Mouse (Mus musculus): ENCODE results near the gene Fcho1. TPM values are rescaled to one million over a fixed set of nuclear protein-coding genes. Genes with fewer than 3 reads are reported as not detected.

Fcho1 gene
- polyA plus RNA-seq, 1 experiment: 144 TPM

GRCm38 (mm10) chr8:71724389-71724788 is 1.1 kb downstream of the Fcho1 start:
- peak overlapping the region; percentile 54 for H3K4me3 ChIP-seq (replicated peaks; ENCODE audit: control insufficient read depth, low read depth, low read length)
- peaks cover 10% of the 10 kb centered on the region; the same call in 1 of the 2 replicates for H3K4me1 ChIP-seq (ENCODE audit: control insufficient read depth, insufficient read depth, low read length)
- peak overlapping the region; percentile 82 for H3K27ac ChIP-seq (ENCODE audit: control insufficient read depth, insufficient read depth, low read depth, low read length, poor library complexity)
- TF ChIP-seq POLR2A (IDR thresholded peaks at IDR 0.05; ENCODE audit: borderline replicate concordance, control insufficient read depth, low read depth, low read length) (no peak), CTCF (IDR thresholded peaks at IDR 0.05; ENCODE audit: control insufficient read depth, insufficient read depth, low read length) (no peak)
- WGBS: 33% methylated on average over 4 of the region's 4 CpGs

- no peak for TF ChIP-seq CTCF (IDR thresholded peaks at IDR 0.05; ENCODE audit: control insufficient read depth, insufficient read depth, low read length)
- TF ChIP-seq POLR2A (IDR thresholded peaks at IDR 0.05; ENCODE audit: borderline replicate concordance, control insufficient read depth, low read depth, low read length): peak; percentile 89; the same call in 1 of the 2 replicates
- WGBS: 2% methylated on average over 14 of the region's 14 CpGs
- peak overlapping the region; percentile 84 for H3K27ac ChIP-seq (ENCODE audit: control insufficient read depth, insufficient read depth, low read depth, low read length, poor library complexity)
- H3K4me1 ChIP-seq (ENCODE audit: control insufficient read depth, insufficient read depth, low read length): peaks cover 12% of the 10 kb centered on the region
- peak overlapping the region; percentile 76 for H3K4me3 ChIP-seq (replicated peaks; ENCODE audit: control insufficient read depth, low read depth, low read length)
Observed at GRCm38 (mm10) chr8:71723047-71723551, 2.4 kb downstream of the Fcho1 start.

GRCm38 (mm10) chr8:71719928-71720457 is 5.5 kb downstream of the Fcho1 start:
- TF ChIP-seq POLR2A (IDR thresholded peaks at IDR 0.05; ENCODE audit: borderline replicate concordance, control insufficient read depth, low read depth, low read length): no peak
- H3K4me1 ChIP-seq (ENCODE audit: control insufficient read depth, insufficient read depth, low read length): peaks cover 11% of the 10 kb centered on the region
- no peak overlapping the region for H3K4me3 ChIP-seq (replicated peaks; ENCODE audit: control insufficient read depth, low read depth, low read length)
- WGBS: 69% methylated on average over 7 of the region's 7 CpGs
- H3K27ac ChIP-seq (ENCODE audit: control insufficient read depth, insufficient read depth, low read depth, low read length, poor library complexity): peak overlapping the region; percentile 76

GRCm38 (mm10) chr8:71719218-71719617 is 6.3 kb downstream of the Fcho1 start:
- no peak overlapping the region for H3K4me3 ChIP-seq (replicated peaks; ENCODE audit: control insufficient read depth, low read depth, low read length)
- TF ChIP-seq CTCF (IDR thresholded peaks at IDR 0.05; ENCODE audit: control insufficient read depth, insufficient read depth, low read length): no peak
- peak; percentile 35; the same call in 1 of the 2 replicates for TF ChIP-seq POLR2A (IDR thresholded peaks at IDR 0.05; ENCODE audit: borderline replicate concordance, control insufficient read depth, low read depth, low read length)
- peaks cover 9% of the 10 kb centered on the region for H3K4me1 ChIP-seq (ENCODE audit: control insufficient read depth, insufficient read depth, low read length)
- WGBS: 57% methylated on average over 4 of the region's 4 CpGs
- peak overlapping the region; percentile 76 for H3K27ac ChIP-seq (ENCODE audit: control insufficient read depth, insufficient read depth, low read depth, low read length, poor library complexity)

- no peak for TF ChIP-seq POLR2A (IDR thresholded peaks at IDR 0.05; ENCODE audit: borderline replicate concordance, control insufficient read depth, low read depth, low read length)
- no peak for TF ChIP-seq CTCF (IDR thresholded peaks at IDR 0.05; ENCODE audit: control insufficient read depth, insufficient read depth, low read length)
- H3K4me1 ChIP-seq (ENCODE audit: control insufficient read depth, insufficient read depth, low read length): peaks cover 6% of the 10 kb centered on the region
- H3K4me3 ChIP-seq (replicated peaks; ENCODE audit: control insufficient read depth, low read depth, low read length): no peak overlapping the region
- H3K27ac ChIP-seq (ENCODE audit: control insufficient read depth, insufficient read depth, low read depth, low read length, poor library complexity): no peak overlapping the region
- 76% methylated on average over 3 of the region's 3 CpGs for WGBS
Observed at GRCm38 (mm10) chr8:71718252-71718651, 7.3 kb downstream of the Fcho1 start.

- 96% methylated on average over 12 of the region's 12 CpGs for WGBS
- no peak overlapping the region for H3K27ac ChIP-seq (ENCODE audit: control insufficient read depth, insufficient read depth, low read depth, low read length, poor library complexity)
- peaks cover 4% of the 10 kb centered on the region for H3K4me1 ChIP-seq (ENCODE audit: control insufficient read depth, insufficient read depth, low read length)
- no peak overlapping the region for H3K4me3 ChIP-seq (replicated peaks; ENCODE audit: control insufficient read depth, low read depth, low read length)
- no peak for TF ChIP-seq CTCF (IDR thresholded peaks at IDR 0.05; ENCODE audit: control insufficient read depth, insufficient read depth, low read length)
- TF ChIP-seq POLR2A (IDR thresholded peaks at IDR 0.05; ENCODE audit: borderline replicate concordance, control insufficient read depth, low read depth, low read length): no peak
Observed at GRCm38 (mm10) chr8:71717096-71717495, 8.4 kb downstream of the Fcho1 start.

- Histone ChIP-seq H3K4me3 (replicated peaks; ENCODE audit: control insufficient read depth, low read depth, low read length) (no peak overlapping the region), H3K4me1 (ENCODE audit: control insufficient read depth, insufficient read depth, low read length) (peaks cover 4% of the 10 kb centered on the region), H3K27ac (ENCODE audit: control insufficient read depth, insufficient read depth, low read depth, low read length, poor library complexity) (no peak overlapping the region)
- TF ChIP-seq POLR2A (IDR thresholded peaks at IDR 0.05; ENCODE audit: borderline replicate concordance, control insufficient read depth, low read depth, low read length): no peak
- no peak for TF ChIP-seq CTCF (IDR thresholded peaks at IDR 0.05; ENCODE audit: control insufficient read depth, insufficient read depth, low read length)
- 91% methylated on average over 13 of the region's 13 CpGs for WGBS
Observed at GRCm38 (mm10) chr8:71716561-71717053, 8.9 kb downstream of the Fcho1 start.

- 80% methylated on average over 8 of the region's 8 CpGs for WGBS
- TF ChIP-seq POLR2A (IDR thresholded peaks at IDR 0.05; ENCODE audit: borderline replicate concordance, control insufficient read depth, low read depth, low read length): no peak
- no peak for TF ChIP-seq CTCF (IDR thresholded peaks at IDR 0.05; ENCODE audit: control insufficient read depth, insufficient read depth, low read length)
Observed at GRCm38 (mm10) chr8:71715531-71715930, 10.0 kb downstream of the Fcho1 start.

More at GRCm38 (mm10) chr8:71715531-71715930, 10.0 kb downstream of the Fcho1 start:
- Histone ChIP-seq H3K4me3 (replicated peaks; ENCODE audit: control insufficient read depth, low read depth, low read length) (no peak overlapping the region), H3K27ac (ENCODE audit: control insufficient read depth, insufficient read depth, low read depth, low read length, poor library complexity) (no peak overlapping the region), H3K4me1 (ENCODE audit: control insufficient read depth, insufficient read depth, low read length) (peaks cover 3% of the 10 kb centered on the region)
